Mouse (Mus musculus) liver, embryonic 12.5 days (tissue): Measurements from ENCODE around the gene Trpt1. TPM values are rescaled to one million over a fixed set of nuclear protein-coding genes. Genes with fewer than 3 reads are reported as not detected.

Source experiments
- ATAC-seq: fragments of 200-750 bp; cut with Nextera tagmentation; 2 replicates; pipeline ENCODE4 v1.8.0; 2017; ENCODE audit warnings: moderate number of reproducible peaks, mild to moderate bottlenecking, moderate library complexity
- H3K27ac ChIP-seq: fragments of 300-500 bp; sonication (generic); 2 replicates; pipeline ENCODE4 v1.5.1; 2016; ENCODE audit warnings: mild to moderate bottlenecking
- H3K27me3 ChIP-seq: fragments of 300-500 bp; sonication (generic); replicated peaks from 2 replicates; pipeline ENCODE4 v1.6.1; 2016; ENCODE audit warnings: mild to moderate bottlenecking, moderate library complexity
- H3K36me3 ChIP-seq: fragments of 300-500 bp; sonication (generic); 2 replicates; pipeline ENCODE4 v1.6.1; 2016; ENCODE audit warnings: mild to moderate bottlenecking, moderate library complexity
- H3K4me1 ChIP-seq: fragments of 300-500 bp; sonication (generic); 2 replicates; pipeline ENCODE4 v1.6.1; 2016
- H3K4me2 ChIP-seq: fragments of 300-500 bp; sonication (generic); 2 replicates; pipeline ENCODE4 v1.6.1; 2016; ENCODE audit warnings: mild to moderate bottlenecking, moderate library complexity
- H3K4me3 ChIP-seq: fragments of 300-500 bp; sonication (generic); 2 replicates; pipeline ENCODE4 v1.5.1; 2016; ENCODE audit warnings: mild to moderate bottlenecking, moderate library complexity
- H3K9ac ChIP-seq: fragments of 300-500 bp; sonication (generic); 2 replicates; pipeline ENCODE4 v1.6.1; 2016; ENCODE audit warnings: mild to moderate bottlenecking, moderate library complexity
- H3K9me3 ChIP-seq: fragments of 300-500 bp; sonication (generic); replicated peaks from 2 replicates; pipeline ENCODE4 v1.6.1; 2016; ENCODE audit warnings: mild to moderate bottlenecking, moderate library complexity
- WGBS: fragments of 180-500 bp; shearing (Covaris S2); methylation state at CpG from one replicate; pipeline ENCODE4 v1.1.7; 2016; ENCODE audit not compliant: insufficient replicate concordance; 5-methylcytosine and 5-hydroxymethylcytosine counted together
- polyA plus RNA-seq: library from polyadenylated mRNA; unstranded; fragments of >200 nt; fragmentation: Nextera tagmentation; extraction: Ambion mirVana; gene quantifications from 2 replicates; pipeline ENCODE4 v1.2.1, GENCODE M21; 2016

The Trpt1 gene
- polyA plus RNA-seq, 1 experiment from 2014 or later, result 2.2 TPM

GRCm38 (mm10) chr19:7006892-7007593, 11.1 kb downstream of the Trpt1 start:
- no peak overlapping the region for H3K4me2 ChIP-seq
- peaks cover 82% of the 10 kb centered on the region for H3K36me3 ChIP-seq
- no peaks in the 10 kb centered on the region for H3K27me3 ChIP-seq
- no peaks in the 10 kb centered on the region for H3K9me3 ChIP-seq
- 84% methylated on average over 9 of the region's 9 CpGs for whole genome bisulfite sequencing
- H3K4me3 ChIP-seq, result no peak overlapping the region
- peak overlapping the region; percentile 22; the same call in 1 of the 2 replicates for H3K27ac ChIP-seq
- no peak for ATAC-seq
- no peak overlapping the region for H3K9ac ChIP-seq
- H3K4me1 ChIP-seq, result 0 out of 2 replicates have a peak, but pooled peaks cover 7% of the 10 kb centered on the region

GRCm38 (mm10) chr19:7012426-7012825, 16.5 kb downstream of the Trpt1 start:
- no peak overlapping the region for H3K27ac ChIP-seq
- peaks cover 18% of the 10 kb centered on the region for H3K4me1 ChIP-seq
- 83% methylated on average over 4 of the region's 4 CpGs for WGBS
- no peaks in the 10 kb centered on the region for H3K9me3 ChIP-seq
- ATAC-seq, result no peak
- no peaks in the 10 kb centered on the region for H3K27me3 ChIP-seq
- no peak overlapping the region for H3K4me3 ChIP-seq
- H3K9ac ChIP-seq, result no peak overlapping the region; the same call in 1 of the 2 replicates
- H3K4me2 ChIP-seq, result no peak overlapping the region
- H3K36me3 ChIP-seq, result peaks cover 81% of the 10 kb centered on the region

- WGBS, result 91% methylated on average over 9 of the region's 9 CpGs
- no peak overlapping the region for H3K4me2 ChIP-seq
- peaks cover 79% of the 10 kb centered on the region for H3K36me3 ChIP-seq
- H3K4me3 ChIP-seq, result no peak overlapping the region
- no peaks in the 10 kb centered on the region for H3K9me3 ChIP-seq
- H3K27me3 ChIP-seq, result no peaks in the 10 kb centered on the region
- ATAC-seq, result no peak
- H3K4me1 ChIP-seq, result peaks cover 29% of the 10 kb centered on the region
- no peak overlapping the region for H3K9ac ChIP-seq
- H3K27ac ChIP-seq, result no peak overlapping the region
Observed at GRCm38 (mm10) chr19:7013984-7014383, 18.1 kb downstream of the Trpt1 start.

GRCm38 (mm10) chr19:7014481-7015135, 18.7 kb downstream of the Trpt1 start:
- peaks cover 33% of the 10 kb centered on the region for H3K4me1 ChIP-seq
- H3K4me2 ChIP-seq, result no peak overlapping the region
- H3K9me3 ChIP-seq, result no peaks in the 10 kb centered on the region
- no peak for ATAC-seq
- no peaks in the 10 kb centered on the region for H3K27me3 ChIP-seq
- no peak overlapping the region for H3K9ac ChIP-seq
- whole genome bisulfite sequencing, result 83% methylated on average over 20 of the region's 20 CpGs
- no peak overlapping the region for H3K4me3 ChIP-seq
- H3K27ac ChIP-seq, result no peak overlapping the region
- peaks cover 79% of the 10 kb centered on the region for H3K36me3 ChIP-seq

GRCm38 (mm10) chr19:7017541-7018457, 21.9 kb downstream of the Trpt1 start:
- Histone ChIP-seq H3K9ac (peak overlapping the region; percentile 79), H3K9me3 (no peaks in the 10 kb centered on the region), H3K36me3 (peaks cover 85% of the 10 kb centered on the region), H3K4me3 (peak overlapping the region; percentile 66), H3K27ac (peak overlapping the region; percentile 96), H3K27me3 (no peaks in the 10 kb centered on the region), H3K4me1 (peaks cover 43% of the 10 kb centered on the region), H3K4me2 (peak overlapping the region; percentile 81)
- peak; percentile 89 for ATAC-seq
- WGBS, result 14% methylated on average over 12 of the region's 12 CpGs

- Histone ChIP-seq H3K9ac (peak overlapping the region; percentile 79), H3K9me3 (no peaks in the 10 kb centered on the region), H3K4me1 (peaks cover 43% of the 10 kb centered on the region), H3K27me3 (no peaks in the 10 kb centered on the region), H3K36me3 (peaks cover 85% of the 10 kb centered on the region), H3K4me2 (peak overlapping the region; percentile 81), H3K27ac (peak overlapping the region; percentile 96), H3K4me3 (peak overlapping the region; percentile 66)
- no peak for ATAC-seq
- 14% methylated on average over 11 of the region's 11 CpGs for WGBS
Observed at GRCm38 (mm10) chr19:7018546-7018945, 22.6 kb downstream of the Trpt1 start.

- Histone ChIP-seq H3K27me3 (no peaks in the 10 kb centered on the region), H3K36me3 (peaks cover 85% of the 10 kb centered on the region), H3K9me3 (no peaks in the 10 kb centered on the region), H3K4me2 (peak within 1 kb of the TSS; percentile 81), H3K4me3 (peak within 1 kb of the TSS; percentile 66), H3K4me1 (peaks cover 43% of the 10 kb centered on the region), H3K9ac (peak within 1 kb of the TSS; percentile 79), H3K27ac (peak within 1 kb of the TSS; percentile 96)
- peak; percentile 79 for ATAC-seq
- 13% methylated on average over 5 of the region's 5 CpGs for WGBS
Observed at GRCm38 (mm10) chr19:7019191-7019590, 23.3 kb downstream of the Trpt1 start, which contains the start of gene Fermt3. Gene Fermt3 (minus strand): TSS chr19:7019469.

- no peak for ATAC-seq
- Histone ChIP-seq H3K36me3 (peaks cover 88% of the 10 kb centered on the region), H3K4me2 (peak overlapping the region; percentile 81)
Observed at GRCm38 (mm10) chr19:7020224-7020641, 24.3 kb downstream of the Trpt1 start.

GRCm38 (mm10) chr19:7029531-7029930, 33.6 kb downstream of the Trpt1 start:
- no peak overlapping the region for H3K9ac ChIP-seq
- H3K9me3 ChIP-seq, result no peaks in the 10 kb centered on the region
- no peak for ATAC-seq
- WGBS, result 83% methylated on average over 5 of the region's 5 CpGs
- H3K27me3 ChIP-seq, result no peaks in the 10 kb centered on the region
- H3K4me3 ChIP-seq, result no peak overlapping the region
- no peak overlapping the region for H3K27ac ChIP-seq
- H3K4me1 ChIP-seq, result no peaks in the 10 kb centered on the region
- peaks cover 99% of the 10 kb centered on the region for H3K36me3 ChIP-seq
- H3K4me2 ChIP-seq, result no peak overlapping the region

More at GRCm38 (mm10) chr19:7020224-7020641, 24.3 kb downstream of the Trpt1 start:
- Histone ChIP-seq H3K27me3 (no peaks in the 10 kb centered on the region), H3K27ac (peak overlapping the region; percentile 96), H3K4me1 (peaks cover 43% of the 10 kb centered on the region), H3K4me3 (peak overlapping the region; percentile 66; the same call in 1 of the 2 replicates), H3K9ac (peak overlapping the region; percentile 79), H3K9me3 (no peaks in the 10 kb centered on the region)
- 21% methylated on average over 3 of the region's 3 CpGs for WGBS

GRCm38 (mm10) chr19:7034006-7034405, 38.1 kb downstream of the Trpt1 start:
- H3K27me3 ChIP-seq, result no peaks in the 10 kb centered on the region
- no peak for ATAC-seq

GRCm38 (mm10) chr19:7039088-7039720, 43.3 kb downstream of the Trpt1 start:
- Histone ChIP-seq H3K36me3 (peaks cover 38% of the 10 kb centered on the region), H3K4me1 (peaks cover 39% of the 10 kb centered on the region), H3K4me2 (peak overlapping the region; percentile 82), H3K4me3 (peak overlapping the region; percentile 96), H3K9me3 (no peaks in the 10 kb centered on the region), H3K9ac (peak overlapping the region; percentile 99), H3K27me3 (no peaks in the 10 kb centered on the region), H3K27ac (peak overlapping the region; percentile 95)
- ATAC-seq, result peak; percentile 11
- WGBS, result 1% methylated on average over 35 of the region's 35 CpGs

More at GRCm38 (mm10) chr19:7034006-7034405, 38.1 kb downstream of the Trpt1 start:
- H3K4me3 ChIP-seq, result no peak overlapping the region
- WGBS, result 86% methylated on average over 5 of the region's 5 CpGs
- H3K4me2 ChIP-seq, result no peak overlapping the region
- no peak overlapping the region for H3K9ac ChIP-seq
- no peaks in the 10 kb centered on the region for H3K9me3 ChIP-seq
- peaks cover 27% of the 10 kb centered on the region for H3K4me1 ChIP-seq
- peaks cover 89% of the 10 kb centered on the region for H3K36me3 ChIP-seq
- H3K27ac ChIP-seq, result no peak overlapping the region
